ENCODE assay signal across 18 mouse cellular contexts in the genomic region with DNA sequence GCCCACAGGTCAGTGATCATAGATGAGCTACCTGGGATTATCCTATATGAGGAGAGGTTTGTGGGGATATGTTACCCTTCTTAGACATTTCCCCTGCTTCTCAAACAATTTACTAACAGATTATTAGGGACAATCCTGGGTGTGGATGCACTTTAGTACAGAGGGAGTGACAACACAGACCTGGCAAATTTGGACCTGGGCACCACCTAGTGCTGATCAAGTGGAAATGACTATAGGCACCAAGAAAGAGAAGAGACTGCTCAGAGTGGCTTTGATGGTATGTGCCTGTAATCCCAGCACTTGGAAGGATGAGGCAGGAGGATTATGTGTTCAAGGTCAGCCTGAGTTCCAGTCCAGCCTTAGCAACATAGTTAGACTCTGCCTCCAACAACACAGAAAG. TPM values are rescaled to one million over a fixed set of nuclear protein-coding genes. Genes with fewer than 3 reads are reported as not detected.
DNase-seq lines count a peak whose midpoint lies in the region; ATAC-seq and TF ChIP-seq lines count a peak whose summit lies in the region.
"Had no signal": no experiment of that assay in that cellular context is flagged by ENCODE, and none has a peak within 500 bp of the region (broad histone marks: within the 10 kb centered on the region; RNA-seq: fewer than 3 reads in every experiment).

No protein-coding gene starts in this region.

- no peak for DNase-seq in cerebellum, adult 11-12 months
- DNase-seq in kidney, postnatal 0 days (ENCODE audit: low spot score): no peak
- no peak for DNase-seq in kidney, postnatal 14 days
- peak; percentile 21 for DNase-seq in 416B (ENCODE audit: low read depth)
- DNase-seq in cerebellum, adult 9-10 months: peak; percentile 31
- no peak for DNase-seq in embryo, embryonic 9.5 days (ENCODE audit: extremely low spot score)
- no peak for DNase-seq in retina, embryonic 14.5 days (ENCODE audit: low spot score)
- DNase-seq: adrenal gland, postnatal 14 days; kidney, postnatal 4 days; retina, postnatal 1 day; thymus, adult 2 months had no signal

- 0 out of 2 replicates have a peak, but pooled peaks have one; percentile 49 for ATAC-seq in cerebellum, adult (ENCODE audit: insufficient number of reproducible peaks, low FRiP score, low TSS enrichment)
- no peak for ATAC-seq in kidney, postnatal 0 days (replicated peaks; ENCODE audit: low FRiP score, low read depth)

- H3K9me3 ChIP-seq in kidney, postnatal 0 days (replicated peaks; ENCODE audit: low read length): no peaks in the 10 kb centered on the region
- H3K9me3 ChIP-seq: liver, embryonic 15.5 days; neural tube, embryonic 12.5 days had no signal

- no peaks in the 10 kb centered on the region for H3K4me1 ChIP-seq in kidney, postnatal 0 days (replicated peaks; ENCODE audit: insufficient read depth, low read length)
- H3K4me1 ChIP-seq: liver, embryonic 15.5 days; neural tube, embryonic 12.5 days had no signal

- H3K27me3 ChIP-seq in kidney, postnatal 0 days (ENCODE audit: insufficient read depth, low read length): no peaks in the 10 kb centered on the region
- H3K27me3 ChIP-seq: liver, embryonic 15.5 days; neural tube, embryonic 12.5 days had no signal

- peak; percentile 58 for TF ChIP-seq CTCF in kidney, postnatal 0 days (IDR thresholded peaks at IDR 0.05; ENCODE audit: low read depth)

- H3K36me3 ChIP-seq in kidney, postnatal 0 days (ENCODE audit: insufficient read depth, low read length): no peaks in the 10 kb centered on the region
- H3K36me3 ChIP-seq: liver, embryonic 15.5 days; neural tube, embryonic 12.5 days had no signal

- H3K27ac ChIP-seq in kidney, postnatal 0 days: no peak overlapping the region
- H3K27ac ChIP-seq: liver, embryonic 15.5 days; neural tube, embryonic 12.5 days had no signal

- no peak overlapping the region for H3K9ac ChIP-seq in kidney, postnatal 0 days (ENCODE audit: low read depth, low read length)
- H3K9ac ChIP-seq: liver, embryonic 15.5 days; neural tube, embryonic 12.5 days had no signal

- no peak overlapping the region for H3K4me3 ChIP-seq in kidney, postnatal 0 days (replicated peaks; ENCODE audit: low read depth, low read length)
- H3K4me3 ChIP-seq: liver, embryonic 15.5 days; neural tube, embryonic 12.5 days had no signal

- H3K4me2 ChIP-seq in kidney, postnatal 0 days (ENCODE audit: low read length): no peak overlapping the region
- H3K4me2 ChIP-seq: liver, embryonic 15.5 days; midbrain, embryonic 11.5 days; neural tube, embryonic 12.5 days had no signal

RNA-seq across cellular contexts. Expression of gene Gm815, which starts 51.1 kb away (rescaled TPM):
- polyA plus RNA-seq in kidney, postnatal 0 days (2015; fragmentation: Nextera tagmentation; extraction: Ambion mirVana): 0.18 and 0.29 TPM in 2 replicates
- polyA plus RNA-seq: C2C12; frontal cortex, adult 2 months; hindbrain, embryonic 11.5 days; liver, embryonic 15.5 days; midbrain, embryonic 11.5 days; neural tube, embryonic 12.5 days; thymus, adult 2 months had no signal

Comparison
In these comparisons a context has a peak if more than half of its experiments do, and no peak if none do; other contexts are left out.
1. DNase-seq: peak in 416B (single experiment) and cerebellum, adult 9-10 months (single experiment); none in cerebellum, adult 11-12 months (single experiment), kidney, postnatal 0 days (single experiment), kidney, postnatal 14 days (single experiment), embryo, embryonic 9.5 days (single experiment) and retina, embryonic 14.5 days (single experiment).